Mouse (Mus musculus) megakaryocyte, adult 5-6 weeks (primary cell): ENCODE measurements around the gene Gpat2. TPM values are rescaled to one million over a fixed set of nuclear protein-coding genes. Genes with fewer than 3 reads are reported as not detected.

ENCODE experiments used
- ATAC-seq: 2 replicates; pipeline ENCODE4 v1.8.0; 2016; ENCODE audit warnings: mild to moderate bottlenecking, inconsistent platforms; ENCODE audit not compliant: poor library complexity, severe bottlenecking
- total RNA-seq, 2 experiments: library from RNA; stranded (forward) in 1 of 2; stranded (reverse) in 1 of 2; fragments of 153-499, 151-499 nt in 1 of 2; fragments of 221-1000, 200-1000 nt in 1 of 2; gene quantifications; 2 replicates each; pipeline versions ENCODE4 v1.2.3 to v1.2.4; 2015 to 2017

Gpat2 gene
- total RNA-seq, 2 experiments from 2014 or later: not detected

DNA sequence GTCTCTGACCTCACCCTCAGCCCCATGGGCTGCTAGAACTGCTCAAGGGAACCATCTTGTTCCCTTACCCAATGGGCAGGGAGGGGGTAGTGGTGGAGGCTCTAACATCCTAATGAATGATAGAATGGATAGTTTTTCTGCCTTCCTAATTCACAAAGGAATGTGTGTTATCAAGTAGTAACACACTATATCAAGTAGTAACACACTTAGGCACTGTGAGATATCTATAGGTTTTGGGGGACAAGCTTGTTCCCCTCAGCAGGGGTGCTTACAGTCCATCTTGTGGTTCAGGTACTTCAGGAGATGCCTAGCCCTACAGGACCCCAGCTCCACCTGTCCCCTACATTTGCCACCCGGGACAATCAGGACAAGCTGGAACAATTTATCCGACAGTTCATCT, 10.6 kb downstream of the Gpat2 start:
- no peak for ATAC-seq

GRCm38 (mm10) chr2:127437697-127438096, 12.7 kb downstream of the Gpat2 start:
- no peak for ATAC-seq

- ATAC-seq: peak; percentile 94
Measured at GRCm38 (mm10) chr2:127444055-127444789, 19.2 kb downstream of the Gpat2 start, which contains the start of gene Fahd2a. Gene Fahd2a, minus strand, starts transcription at chr2:127444565.

DNA sequence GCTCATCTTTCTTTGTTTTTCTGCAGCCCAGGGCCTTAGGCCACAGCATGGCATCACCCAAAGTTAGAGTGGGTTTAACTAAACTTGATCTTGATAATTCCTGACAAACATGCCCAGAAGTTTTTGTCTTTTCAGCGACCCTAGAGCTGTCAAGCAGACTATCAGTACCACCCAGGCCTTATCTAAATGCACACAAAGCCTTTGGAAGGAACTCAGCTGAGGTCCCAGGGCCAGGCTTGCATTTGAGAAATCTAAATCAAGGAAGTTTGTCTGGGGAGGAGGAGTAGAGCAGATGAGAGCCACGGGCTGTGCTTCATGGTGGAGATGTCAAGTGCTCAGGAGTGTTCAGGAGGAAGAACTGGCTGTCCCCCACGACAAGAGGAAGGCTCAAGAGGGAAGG, 21.8 kb downstream of the Gpat2 start:
- no peak for ATAC-seq

GRCm38 (mm10) chr2:127449691-127450090, 24.7 kb downstream of the Gpat2 start:
- no peak for ATAC-seq

DNA sequence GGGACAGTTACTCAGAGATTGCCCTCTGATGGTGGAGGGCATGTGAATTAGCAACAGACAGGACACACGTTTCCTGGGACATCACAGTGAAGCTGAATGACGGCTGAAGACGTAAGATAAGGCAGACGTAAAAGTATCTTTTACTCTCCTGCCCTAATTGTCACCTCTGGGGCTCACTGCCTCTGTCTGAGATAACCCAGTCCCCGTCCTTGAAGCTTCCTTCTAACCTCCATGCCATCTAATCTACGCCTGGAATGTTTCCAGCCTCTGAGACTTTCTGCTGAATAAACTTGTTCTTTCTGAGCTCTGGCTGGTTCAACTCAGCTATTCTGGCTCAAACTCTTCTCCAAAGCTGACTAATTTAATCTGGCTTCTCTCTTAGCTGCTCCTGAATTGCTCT, 26.7 kb downstream of the Gpat2 start:
- no peak for ATAC-seq

DNA sequence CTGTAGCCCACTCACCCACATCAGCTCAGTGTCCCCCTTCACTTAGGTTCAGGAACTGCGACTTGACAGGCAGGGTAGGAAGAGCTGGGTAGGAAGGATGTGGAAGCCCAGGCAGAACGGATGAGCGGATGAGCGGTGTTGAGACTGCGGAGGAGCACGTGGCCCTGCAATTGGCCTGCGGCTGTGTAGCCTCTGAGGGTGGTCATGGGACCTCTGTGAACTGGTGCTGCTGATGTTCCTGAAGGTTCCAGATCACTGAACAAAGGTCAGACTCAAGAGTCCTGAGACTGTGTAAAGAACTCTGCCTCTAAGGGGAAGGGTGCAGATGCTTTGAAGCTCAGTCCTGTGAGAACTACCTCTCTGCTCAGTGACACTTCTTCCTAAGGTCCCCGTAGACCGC, 28.1 kb downstream of the Gpat2 start:
- ATAC-seq: no peak

- peak; percentile 72 for ATAC-seq
Measured at GRCm38 (mm10) chr2:127453764-127454163, 28.8 kb downstream of the Gpat2 start.

GRCm38 (mm10) chr2:127459341-127459740, 34.3 kb downstream of the Gpat2 start:
- no peak for ATAC-seq

GRCm38 (mm10) chr2:127461351-127461750, 36.4 kb downstream of the Gpat2 start:
- ATAC-seq: no peak

GRCm38 (mm10) chr2:127462314-127462713, 37.3 kb downstream of the Gpat2 start:
- peak; percentile 90 for ATAC-seq

GRCm38 (mm10) chr2:127470183-127470582, 45.2 kb downstream of the Gpat2 start:
- no peak for ATAC-seq

- no peak for ATAC-seq
Measured at GRCm38 (mm10) chr2:127470661-127471060, 45.7 kb downstream of the Gpat2 start.

DNA sequence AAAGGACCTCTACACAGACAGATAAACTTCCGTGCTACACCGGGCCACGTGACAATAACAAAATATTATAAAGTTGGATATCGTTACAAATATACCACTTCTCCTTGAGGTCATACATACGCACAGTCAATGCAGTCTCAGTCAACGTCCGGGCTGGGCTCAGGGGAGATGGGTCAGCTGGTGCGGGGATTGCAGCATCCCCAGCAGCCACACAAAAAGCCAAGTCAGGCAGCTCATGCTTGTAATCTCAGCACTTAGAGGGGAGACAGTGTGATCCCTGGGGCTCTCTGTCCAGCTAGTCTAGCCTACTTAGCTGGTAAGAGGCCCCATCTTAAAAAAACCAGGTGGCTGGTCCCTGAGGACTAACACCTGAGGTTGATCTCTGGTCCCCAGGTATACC, 46.3 kb downstream of the Gpat2 start:
- no peak for ATAC-seq

- ATAC-seq: no peak
Measured at GRCm38 (mm10) chr2:127472279-127472678, 47.3 kb downstream of the Gpat2 start.

GRCm38 (mm10) chr2:127479210-127479609, 54.2 kb downstream of the Gpat2 start:
- ATAC-seq: no peak

- ATAC-seq: no peak
Measured at GRCm38 (mm10) chr2:127479763-127480162, 54.8 kb downstream of the Gpat2 start.

DNA sequence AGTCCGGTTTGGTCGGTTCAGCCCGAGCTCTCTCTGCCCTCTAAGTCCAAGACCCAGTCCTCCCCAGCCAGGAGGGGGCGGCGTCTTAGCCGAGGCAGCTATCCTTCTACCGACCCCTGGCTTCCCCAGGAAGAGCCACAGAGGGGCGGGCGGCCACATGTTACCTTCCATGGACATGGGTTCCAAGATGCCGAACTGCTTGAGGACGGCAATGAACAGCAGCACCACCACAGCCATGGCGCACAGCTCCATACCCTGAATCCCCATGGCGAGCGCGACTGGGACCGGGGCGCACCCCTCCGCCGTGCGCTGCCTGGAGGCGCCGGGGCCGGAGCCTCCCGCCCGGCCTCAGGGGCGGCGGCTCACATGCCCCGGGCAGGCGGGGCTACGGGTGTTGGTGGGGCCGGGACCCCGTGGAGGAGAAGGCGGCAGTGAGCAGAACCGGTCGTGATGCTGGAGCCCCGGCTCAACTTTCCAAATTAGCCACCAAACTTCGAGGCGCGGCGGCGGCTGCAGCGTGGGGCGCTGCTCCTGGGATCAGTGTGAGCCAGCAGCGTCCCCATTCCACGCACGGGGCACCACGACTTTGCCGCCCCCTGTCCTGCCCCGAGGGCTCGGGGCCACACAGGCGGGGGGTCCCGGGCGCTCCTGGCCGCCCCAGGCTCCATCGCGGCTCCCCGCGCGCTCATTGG, 57.0 kb downstream of the Gpat2 start:
- no peak for ATAC-seq

GRCm38 (mm10) chr2:127482533-127482911, 57.5 kb downstream of the Gpat2 start:
- ATAC-seq: peak; percentile 53

DNA sequence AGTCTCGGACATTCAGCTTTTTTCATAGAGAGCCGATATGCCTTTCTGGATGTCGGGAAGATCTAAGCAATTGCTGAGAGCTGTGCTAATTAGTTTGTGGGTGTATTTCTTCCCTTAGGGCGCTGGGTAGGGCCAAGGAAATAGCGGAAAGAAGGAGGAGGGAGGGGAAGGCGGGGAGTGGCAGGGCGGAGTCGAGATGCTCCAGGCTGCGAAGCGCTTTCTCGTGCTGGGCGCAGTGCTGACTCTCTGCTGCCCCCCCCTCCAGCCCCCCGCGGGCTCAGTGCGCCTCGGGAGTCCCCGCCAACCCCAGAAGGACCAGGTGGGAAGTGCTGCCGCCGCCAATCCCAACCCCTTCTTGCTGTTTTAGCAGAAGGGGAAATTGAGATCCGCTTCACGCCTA, 58.0 kb downstream of the Gpat2 start:
- peak; percentile 44; the same call in 1 of the 2 replicates for ATAC-seq

- ATAC-seq: peak; percentile 60
Measured at GRCm38 (mm10) chr2:127484476-127485170, 59.6 kb downstream of the Gpat2 start.
